Mouse (Mus musculus): Measurements from ENCODE around the gene Gtf3a.
"Not testable (repeated sequence)": the region's sequence is repeated elsewhere in the genome, so short reads cannot be mapped to it uniquely, and the experiment has no call there.

The Gtf3a gene

GRCm38 (mm10) chr5:146948508-146949088 is at the start of gene Gtf3a:
Gtf3a (plus strand) TSS chr5:146948657.
- DNase-seq (ENCODE audit: low spot score), result peak; percentile 58

GRCm38 (mm10) chr5:146900331-146900730 is 48.1 kb upstream of the Gtf3a start:
- DNase-seq (ENCODE audit: low spot score), result no peak

GRCm38 (mm10) chr5:146901501-146901900 is 47.0 kb upstream of the Gtf3a start:
- no peak for DNase-seq (ENCODE audit: low spot score)

- DNase-seq (ENCODE audit: low spot score), result peak; percentile 38
Observed at GRCm38 (mm10) chr5:146904404-146904803, 44.1 kb upstream of the Gtf3a start.

- DNase-seq (ENCODE audit: low spot score), result peak; percentile 52
Observed at GRCm38 (mm10) chr5:146905486-146906172, 42.8 kb upstream of the Gtf3a start.

- DNase-seq (ENCODE audit: low spot score), result no peak
Observed at GRCm38 (mm10) chr5:146907533-146907932, 40.9 kb upstream of the Gtf3a start.

- no peak for DNase-seq (ENCODE audit: low spot score)
Observed at GRCm38 (mm10) chr5:146908629-146909028, 39.8 kb upstream of the Gtf3a start.

GRCm38 (mm10) chr5:146912206-146912605 is 36.3 kb upstream of the Gtf3a start:
- DNase-seq (ENCODE audit: low spot score), result no peak

- DNase-seq (ENCODE audit: low spot score), result no peak
Observed at GRCm38 (mm10) chr5:146913355-146913754, 35.1 kb upstream of the Gtf3a start.

GRCm38 (mm10) chr5:146914088-146914766 is 34.2 kb upstream of the Gtf3a start:
- no peak for DNase-seq (ENCODE audit: low spot score)

GRCm38 (mm10) chr5:146916273-146916672 is 32.2 kb upstream of the Gtf3a start:
- DNase-seq (ENCODE audit: low spot score), result no peak

GRCm38 (mm10) chr5:146916806-146917205 is 31.7 kb upstream of the Gtf3a start:
- no peak for DNase-seq (ENCODE audit: low spot score)

GRCm38 (mm10) chr5:146917357-146917756 is 31.1 kb upstream of the Gtf3a start:
- not testable (repeated sequence) for DNase-seq (ENCODE audit: low spot score)

GRCm38 (mm10) chr5:146919874-146920273 is 28.6 kb upstream of the Gtf3a start:
- DNase-seq (ENCODE audit: low spot score), result no peak

- no peak for DNase-seq (ENCODE audit: low spot score)
Observed at GRCm38 (mm10) chr5:146920314-146921161, 27.9 kb upstream of the Gtf3a start.

GRCm38 (mm10) chr5:146921224-146921623 is 27.2 kb upstream of the Gtf3a start:
- no peak for DNase-seq (ENCODE audit: low spot score)

- no peak for DNase-seq (ENCODE audit: low spot score)
Observed at GRCm38 (mm10) chr5:146923547-146923946, 24.9 kb upstream of the Gtf3a start.

GRCm38 (mm10) chr5:146926673-146927072 is 21.8 kb upstream of the Gtf3a start:
- no peak for DNase-seq (ENCODE audit: low spot score)

GRCm38 (mm10) chr5:146931422-146931821 is 17.0 kb upstream of the Gtf3a start:
- no peak for DNase-seq (ENCODE audit: low spot score)

GRCm38 (mm10) chr5:146931904-146932553 is 16.4 kb upstream of the Gtf3a start:
- DNase-seq (ENCODE audit: low spot score), result no peak

- no peak for DNase-seq (ENCODE audit: low spot score)
Observed at GRCm38 (mm10) chr5:146933466-146933865, 15.0 kb upstream of the Gtf3a start.
